Mouse (Mus musculus) thymus, postnatal 4 days (tissue): ENCODE data around the gene St8sia4.
A peak's percentile ranks its signal among the peaks of the same experiment; 100 is the strongest.
"Not testable (repeated sequence)": the region's sequence is repeated elsewhere in the genome, so short reads cannot be mapped to it uniquely, and the experiment has no call there.

Source experiments
- DNase-seq: peaks from one replicate; pipeline ENCODE4 v3.0.0; 2021

The St8sia4 gene

DNA sequence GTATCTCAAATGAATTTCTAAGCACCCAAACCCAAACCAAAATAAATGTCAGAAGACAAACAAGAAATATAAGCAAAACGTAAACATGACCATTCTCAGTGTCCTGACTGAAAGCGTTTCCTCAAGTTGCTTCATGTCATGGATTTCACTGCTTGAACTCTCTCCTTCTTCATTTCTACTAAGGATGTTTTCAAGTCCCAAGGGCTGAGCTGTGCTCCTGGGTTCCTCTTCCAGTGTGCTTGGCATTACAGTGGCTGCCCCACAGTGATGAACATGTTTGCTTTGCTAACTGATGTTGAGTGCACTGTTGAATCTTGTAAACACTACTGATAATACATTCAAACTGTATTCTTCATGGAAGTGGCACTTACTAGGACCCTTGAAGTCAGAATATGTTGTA is 76.3 kb downstream of the St8sia4 start:
- no peak for DNase-seq

DNA sequence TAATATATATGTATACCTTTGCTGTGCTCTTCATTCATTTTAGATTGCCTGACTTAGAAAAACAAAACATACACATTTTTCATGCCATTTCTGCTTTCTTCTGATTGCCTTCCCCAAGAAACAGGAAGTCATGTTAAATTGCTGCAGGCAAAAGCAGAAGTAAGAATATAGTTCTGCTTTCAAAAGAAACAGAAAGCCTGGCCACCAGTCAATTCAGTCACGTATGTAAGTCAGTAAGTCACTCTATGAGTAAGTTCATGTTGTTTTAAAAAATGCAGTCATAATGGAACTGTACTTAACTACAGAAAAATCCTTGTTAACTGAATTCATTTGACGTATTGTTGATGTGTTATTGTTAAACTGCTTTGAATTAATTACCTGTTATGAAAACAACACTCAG is 77.3 kb downstream of the St8sia4 start:
- peak; percentile 23 for DNase-seq

DNA sequence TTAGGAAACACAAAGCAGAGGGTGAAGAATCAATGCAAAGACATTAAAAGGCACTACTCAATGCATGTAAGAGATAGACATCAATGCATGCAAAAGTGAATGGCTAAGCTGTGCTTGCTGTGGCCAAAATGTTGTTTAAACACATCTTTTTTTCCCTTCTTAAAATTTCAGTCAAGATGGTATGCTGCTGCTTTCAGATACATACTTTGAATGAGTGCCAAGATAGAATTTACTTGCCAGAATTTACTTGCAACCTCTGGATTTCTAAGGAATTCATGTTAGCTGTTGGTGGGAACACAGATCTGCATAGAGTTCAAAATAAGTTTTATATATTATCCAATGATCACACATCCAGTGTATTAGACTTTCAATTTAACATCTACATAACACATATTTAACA is 77.9 kb downstream of the St8sia4 start:
- no peak for DNase-seq

DNA sequence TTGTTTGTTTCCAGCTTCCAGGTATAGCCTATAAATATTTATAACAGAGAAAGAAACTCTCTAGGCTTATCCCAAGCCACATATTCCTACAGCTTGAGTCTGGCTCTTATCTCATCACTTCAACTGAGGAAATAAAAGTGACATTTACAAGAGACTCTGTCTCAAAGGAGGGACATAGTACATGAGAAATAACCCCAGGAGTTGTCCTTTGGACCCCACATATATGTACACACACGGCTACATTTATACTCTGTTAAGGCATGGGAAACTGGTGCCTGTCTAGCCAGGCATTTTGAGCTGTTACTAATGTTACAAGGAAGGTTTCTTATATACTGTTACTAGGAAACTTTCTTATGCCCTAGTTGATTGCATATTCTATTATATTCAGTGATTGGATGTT is 84.1 kb downstream of the St8sia4 start:
- no peak for DNase-seq

DNA sequence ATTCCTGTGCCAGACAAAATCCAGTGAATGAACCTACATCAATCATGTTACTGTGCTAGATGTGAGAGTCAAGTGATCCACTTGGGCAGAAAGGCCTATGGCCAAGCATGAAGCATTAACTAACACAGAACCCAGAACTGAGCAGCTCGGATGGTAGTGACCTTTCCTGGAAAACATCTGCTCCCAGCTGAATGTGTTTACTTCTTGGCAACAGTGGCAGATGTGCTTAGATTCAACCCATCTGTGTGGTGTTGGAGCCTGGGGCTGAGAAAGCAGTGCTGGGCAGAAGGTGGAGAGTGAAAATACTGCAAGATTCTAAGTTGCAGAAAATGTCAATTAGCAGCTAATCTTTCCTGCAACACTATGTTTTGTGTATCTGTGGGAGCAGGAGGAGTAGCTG is 85.1 kb downstream of the St8sia4 start:
- no peak for DNase-seq

DNA sequence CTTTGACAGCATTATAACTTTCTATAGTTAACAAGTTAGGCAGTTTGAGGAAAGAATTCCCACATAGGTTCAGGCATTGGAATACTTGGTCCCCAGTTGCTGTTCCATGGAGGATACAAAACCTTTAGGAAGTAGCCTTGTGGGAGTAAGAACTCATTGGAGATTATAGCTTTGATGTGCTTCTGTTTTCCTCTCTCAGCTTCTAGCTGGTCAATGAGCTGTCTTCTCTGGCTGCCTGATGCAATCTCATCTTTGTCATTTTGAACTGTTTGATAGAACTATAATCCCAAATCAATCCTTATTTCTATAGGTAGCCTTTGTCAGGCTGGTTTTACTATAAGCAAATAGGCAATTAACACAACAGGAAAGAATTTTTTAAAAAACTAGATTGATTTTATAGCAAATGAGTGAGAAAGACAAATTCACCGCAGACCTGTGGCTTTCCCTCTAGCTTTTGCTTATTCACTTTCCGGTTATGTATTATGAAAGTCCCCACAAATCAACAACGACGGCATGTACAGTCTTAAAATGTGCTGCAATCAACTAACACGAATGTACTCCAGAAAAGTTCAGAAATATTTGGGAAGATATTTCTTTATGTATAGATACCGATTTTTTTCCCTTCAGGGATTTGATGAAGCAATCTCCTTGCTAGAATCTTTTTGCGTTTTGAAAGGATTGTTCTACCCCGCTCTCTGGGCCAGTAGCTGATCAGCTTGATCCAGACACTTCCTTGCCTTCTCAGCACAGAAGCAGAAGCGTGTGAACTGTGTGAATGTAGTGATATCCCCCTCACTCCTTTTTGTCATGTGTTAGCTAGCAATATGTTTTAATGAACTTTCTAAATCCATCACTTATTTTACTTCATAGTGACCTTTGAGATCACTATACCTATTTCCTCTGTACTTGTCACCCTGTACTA is 94.5 kb downstream of the St8sia4 start:
- no peak for DNase-seq

DNA sequence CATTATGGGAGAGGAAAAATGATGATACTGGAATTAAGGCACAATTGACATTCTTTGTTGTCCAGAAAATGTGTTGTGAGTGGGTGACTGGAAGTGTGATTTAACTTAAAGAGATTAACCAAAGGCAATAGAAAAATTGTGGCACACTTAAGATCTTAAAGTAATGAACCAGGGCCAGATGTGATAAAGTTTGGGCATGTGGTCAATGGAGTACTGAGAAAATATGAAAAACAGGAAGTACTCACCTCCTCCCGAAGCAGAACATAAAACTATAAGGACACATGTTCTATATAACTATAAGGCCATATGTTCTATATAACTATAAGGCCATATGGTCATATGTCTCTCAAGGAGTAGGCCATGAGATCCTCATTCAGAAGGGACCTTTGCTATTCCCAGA is 96.3 kb downstream of the St8sia4 start:
- no peak for DNase-seq

DNA sequence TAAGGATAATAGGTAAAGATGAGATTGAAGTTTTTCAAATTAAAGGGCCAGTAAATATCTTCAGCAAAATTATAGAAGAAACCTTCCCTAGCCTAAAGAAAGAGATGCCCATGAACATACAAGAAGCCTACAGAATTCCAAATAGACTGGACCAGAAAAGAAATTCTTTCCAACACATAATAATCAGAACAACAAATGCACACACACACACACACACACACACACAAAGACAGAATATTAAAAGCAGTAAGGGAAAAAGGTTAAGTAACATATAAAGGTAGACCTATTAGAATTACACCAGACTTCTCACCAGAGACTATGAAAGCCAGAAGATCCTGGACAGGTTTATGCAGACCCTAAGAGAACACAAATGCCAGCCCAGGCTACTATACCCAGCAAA is 112.8 kb downstream of the St8sia4 start:
- not testable (repeated sequence) for DNase-seq

DNA sequence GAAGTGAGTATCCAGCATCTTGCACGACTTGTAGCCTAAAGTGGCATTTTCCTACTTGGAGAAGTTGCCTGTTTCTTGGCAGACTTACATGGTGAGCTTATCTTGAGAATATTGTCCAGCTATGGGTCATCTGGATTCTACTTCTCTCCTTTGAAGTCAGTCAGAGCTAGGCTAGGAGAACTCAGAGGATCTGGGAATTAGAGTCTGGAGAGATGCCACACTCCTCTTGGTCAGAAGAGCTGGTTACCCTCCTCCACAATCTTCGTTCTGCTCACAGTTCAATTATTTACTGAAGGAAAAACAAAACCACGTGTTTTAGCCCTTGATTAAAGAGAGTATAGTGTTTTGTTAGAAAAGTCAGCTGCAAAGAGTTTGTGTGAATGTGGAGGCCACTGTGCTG is 125.9 kb downstream of the St8sia4 start:
- no peak for DNase-seq
